Mouse (Mus musculus): ENCODE data around the gene Uap1l1.
"Not testable (repeated sequence)": the region's sequence is repeated elsewhere in the genome, so short reads cannot be mapped to it uniquely, and the experiment has no call there.

Gene Uap1l1

DNA sequence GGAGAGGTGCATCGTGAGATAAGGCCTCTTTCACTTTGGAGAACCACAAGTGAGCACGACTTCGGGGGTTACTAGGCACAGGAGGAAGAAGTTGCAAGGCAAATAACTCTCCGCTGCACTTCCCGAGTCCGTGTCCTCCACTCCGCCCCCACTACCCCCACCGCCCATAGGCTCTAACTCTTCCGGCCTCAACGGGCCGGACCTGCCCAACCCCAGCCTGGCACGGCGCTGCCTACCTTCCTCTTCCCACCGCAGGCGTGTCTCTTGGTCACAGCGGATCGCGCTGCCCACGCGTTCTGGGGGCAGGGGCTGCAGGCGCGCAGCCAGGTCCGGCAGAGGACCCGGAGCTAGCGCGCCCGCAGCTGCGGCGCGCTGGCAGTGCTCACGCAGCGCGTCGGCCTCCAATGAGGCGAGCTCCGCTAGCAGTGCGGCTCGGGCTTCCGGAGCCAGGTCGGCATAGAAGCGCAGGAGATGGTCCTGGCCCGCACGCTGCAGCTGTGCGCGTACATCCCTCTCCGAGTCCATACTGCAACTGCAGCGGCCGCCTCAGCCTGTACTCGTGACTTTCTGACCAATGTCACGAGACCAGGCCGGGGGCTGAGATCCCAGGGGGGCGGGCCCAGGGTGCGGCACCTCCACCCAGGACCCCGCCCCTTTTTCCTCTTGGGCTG, at the start of gene Uap1l1:
Gene Uap1l1 (minus strand): TSS at position 592 of the 671 bp plus-strand sequence.
- DNase-seq (ENCODE audit: low spot score in 2 of 2): peak; percentile 78 to 81

- DNase-seq (ENCODE audit: low spot score in 2 of 2): not testable (repeated sequence)
These were observed 48.0 kb upstream of the Uap1l1 start for GRCm38 (mm10) chr2:25413436-25413835.

- DNase-seq (ENCODE audit: low spot score in 2 of 2): no peak
These were observed 43.4 kb upstream of the Uap1l1 start for GRCm38 (mm10) chr2:25408908-25409307.

GRCm38 (mm10) chr2:25403994-25404393, 38.5 kb upstream of the Uap1l1 start:
- no peak for DNase-seq (ENCODE audit: low spot score in 2 of 2)

DNA sequence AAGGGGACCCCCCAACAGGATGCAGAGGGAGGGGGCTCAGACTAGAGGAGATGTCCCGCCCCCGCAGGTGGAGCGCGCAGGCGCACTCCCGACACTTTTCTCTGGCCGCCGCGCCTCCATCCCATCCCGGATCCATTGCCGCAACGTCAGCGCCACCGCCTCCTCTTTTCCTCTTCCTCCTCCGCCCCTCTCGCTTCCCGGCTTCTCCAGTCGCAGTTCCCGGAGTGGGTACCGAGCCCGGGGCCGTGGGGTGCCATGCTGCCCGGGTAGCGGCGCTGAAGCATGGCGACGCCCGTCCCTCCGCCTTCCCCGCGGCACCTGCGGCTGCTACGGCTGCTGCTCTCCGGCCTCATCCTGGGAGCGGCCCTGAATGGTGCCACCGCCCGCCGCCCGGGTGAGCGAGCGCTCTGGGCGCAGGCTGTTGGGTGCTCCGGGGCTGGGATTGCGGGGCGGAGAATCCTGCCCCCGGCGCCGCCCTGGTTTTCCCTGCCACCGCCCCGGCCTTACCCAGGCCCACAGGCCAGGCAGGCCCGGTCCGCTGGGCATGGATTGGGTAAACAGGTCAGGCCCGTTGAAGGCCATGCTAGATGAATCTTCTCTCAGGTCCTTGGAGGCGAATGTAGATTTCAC, 37.6 kb upstream of the Uap1l1 start:
- peak in 1 of 2 experiments; percentile 16 for DNase-seq (ENCODE audit: low spot score in 2 of 2)

DNA sequence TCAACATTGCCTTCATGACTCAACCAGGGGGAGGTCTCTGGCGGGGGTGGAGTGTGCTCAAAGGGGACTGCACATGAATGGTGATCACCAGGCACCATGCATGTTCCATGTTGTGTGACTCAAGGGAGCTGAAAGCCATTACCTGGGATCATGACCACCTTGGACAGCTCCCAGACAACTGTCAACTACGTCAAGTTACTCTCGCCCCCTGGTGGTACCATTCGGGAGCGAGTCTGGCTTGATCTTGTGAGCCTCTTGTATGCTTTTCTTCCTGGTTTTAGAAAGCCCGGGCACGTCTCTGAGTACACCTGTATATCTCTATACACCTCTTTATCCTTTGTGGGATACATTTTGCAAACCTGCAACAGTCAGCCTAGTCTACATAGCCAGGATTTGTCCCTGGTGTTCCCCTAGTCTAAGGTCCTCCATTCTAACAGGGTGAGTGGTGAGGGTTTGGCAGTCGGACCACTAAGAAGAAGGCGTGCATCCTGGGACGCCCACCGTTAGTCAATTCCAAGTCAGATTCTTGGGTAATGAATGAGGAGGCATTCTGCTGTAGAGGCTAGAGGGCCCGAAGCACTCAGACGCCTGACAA, 37.0 kb upstream of the Uap1l1 start:
- DNase-seq (ENCODE audit: low spot score in 2 of 2): peak; percentile 63 to 76

DNA sequence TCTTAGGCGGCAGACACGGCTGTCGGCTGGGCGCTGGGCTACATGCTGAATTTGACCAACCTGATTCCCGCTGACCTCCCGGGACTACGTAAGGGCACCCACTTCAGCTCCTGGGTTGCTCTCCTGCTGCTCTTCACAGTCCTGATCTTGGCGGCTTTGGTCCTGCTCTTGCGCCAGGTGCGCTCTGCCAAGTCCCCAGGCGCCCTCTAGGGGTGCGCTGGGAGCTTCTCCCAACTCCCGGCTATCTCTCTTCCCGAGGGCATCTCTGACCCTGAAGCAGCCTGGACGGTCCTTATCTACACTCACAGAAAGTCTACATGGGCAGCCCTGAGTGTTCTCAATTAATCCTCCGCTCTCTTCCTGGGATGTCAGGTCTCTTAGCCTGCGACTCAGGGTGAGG, 35.3 kb upstream of the Uap1l1 start:
- no peak for DNase-seq (ENCODE audit: low spot score in 2 of 2)

- no peak for DNase-seq (ENCODE audit: low spot score in 2 of 2)
These were observed 34.8 kb upstream of the Uap1l1 start for GRCm38 (mm10) chr2:25400291-25400690.

- no peak for DNase-seq (ENCODE audit: low spot score in 2 of 2)
These were observed 33.6 kb upstream of the Uap1l1 start, which contains the start of gene Npdc1 for GRCm38 (mm10) chr2:25399051-25399450. TSS of gene Npdc1 (plus strand) at chr2:25399351.

DNA sequence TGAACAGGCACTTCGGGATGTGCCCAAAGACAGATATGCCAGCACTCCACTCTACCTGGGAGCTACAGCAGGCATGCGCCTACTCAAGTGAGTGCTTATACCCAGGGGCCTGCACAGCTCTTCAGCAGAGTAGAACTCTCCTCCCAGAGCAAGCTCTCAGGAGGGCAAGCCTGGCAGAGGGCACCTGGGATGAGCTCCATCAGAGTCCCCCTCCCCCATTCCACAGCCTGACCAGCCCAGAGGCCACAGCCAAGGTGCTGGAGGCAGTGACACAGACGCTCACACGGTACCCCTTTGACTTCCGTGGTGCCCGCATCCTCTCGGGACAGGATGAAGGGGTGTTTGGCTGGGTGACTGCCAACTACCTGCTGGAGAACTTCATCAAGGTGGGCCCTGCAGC, 32.6 kb upstream of the Uap1l1 start:
- DNase-seq (ENCODE audit: low spot score in 2 of 2): no peak

DNA sequence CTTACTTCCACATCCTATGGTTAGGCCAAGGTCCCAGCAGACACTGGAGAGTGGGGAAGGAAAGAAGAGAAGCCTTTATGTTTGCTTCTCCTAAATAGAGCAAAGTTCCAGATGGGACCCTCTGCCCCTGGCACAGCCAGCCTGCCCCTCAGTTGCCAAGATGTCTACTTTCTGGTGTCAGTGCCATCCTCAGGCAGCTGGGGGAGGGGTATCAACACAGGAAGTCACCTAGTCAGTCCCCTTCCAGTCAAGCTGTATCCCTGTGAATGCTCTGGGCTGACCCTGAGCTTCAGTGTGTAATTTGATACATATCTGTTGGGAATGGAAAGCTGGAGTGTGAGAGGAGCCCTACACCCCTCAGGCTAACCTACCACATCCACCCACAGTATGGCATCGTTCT, 31.5 kb upstream of the Uap1l1 start:
- DNase-seq (ENCODE audit: low spot score in 2 of 2): no peak

DNA sequence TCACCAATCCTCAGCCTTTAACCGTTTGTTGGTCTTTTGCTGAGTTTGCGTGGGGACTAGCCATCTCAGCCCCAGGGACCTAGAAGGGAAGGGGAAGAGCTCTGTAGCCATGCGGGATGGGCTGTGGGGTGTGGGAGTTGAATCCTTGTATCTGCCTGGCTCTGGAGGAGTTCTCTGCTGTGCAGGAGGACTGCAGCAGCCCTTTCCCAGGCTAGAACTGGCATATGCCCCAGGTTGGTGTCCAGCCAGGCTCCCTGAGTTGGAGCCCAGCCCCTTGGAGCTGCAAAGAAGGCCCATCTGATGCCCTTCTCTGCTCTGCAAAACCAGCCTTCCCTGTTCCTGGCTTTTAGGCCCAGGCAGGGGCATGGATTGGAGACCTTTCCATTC, 31.1 kb upstream of the Uap1l1 start:
- DNase-seq (ENCODE audit: low spot score in 2 of 2): no peak

DNA sequence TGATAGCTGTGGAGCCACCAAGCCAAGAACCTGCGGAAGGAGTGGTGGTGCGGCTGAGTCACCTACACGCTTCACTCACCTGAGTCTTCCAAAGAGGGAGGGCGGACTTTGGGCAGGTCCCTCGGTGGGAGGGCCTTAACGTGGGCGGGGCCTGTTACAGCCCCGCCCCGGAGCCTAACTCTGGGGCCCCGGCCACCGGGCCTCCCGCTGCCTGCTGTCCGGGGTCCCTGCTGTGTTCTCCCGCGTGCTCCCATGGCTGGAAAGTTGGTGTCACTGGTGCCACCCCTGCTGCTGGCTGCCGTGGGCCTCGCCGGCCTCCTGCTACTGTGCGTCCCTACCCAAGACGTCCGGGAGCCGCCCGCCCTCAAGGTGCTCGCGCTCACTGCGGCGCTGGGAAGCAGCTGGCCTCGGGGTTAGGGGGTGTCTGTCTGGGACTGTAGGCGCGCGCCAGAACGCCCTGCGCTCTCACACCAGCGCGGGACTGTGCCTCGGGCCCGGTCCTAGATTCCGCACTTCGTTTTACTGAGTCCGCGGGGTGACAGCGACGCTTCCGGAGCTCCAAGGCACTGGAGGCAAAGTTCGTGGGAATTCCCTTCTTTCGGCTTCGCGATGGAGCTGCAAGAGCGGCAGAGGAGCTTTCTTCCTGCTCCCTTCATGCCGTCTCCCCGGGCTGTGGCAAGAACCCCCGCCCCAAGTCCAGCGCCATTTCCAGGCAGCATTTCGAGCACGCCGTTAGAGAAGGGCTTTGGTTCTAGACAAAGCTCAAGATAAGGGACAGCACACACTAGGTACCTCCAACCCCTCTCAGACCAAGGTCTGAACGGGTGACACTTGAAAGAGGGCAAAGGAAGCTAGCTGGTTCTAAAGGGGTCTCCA, 30.5 kb upstream of the Uap1l1 start, which contains the start of gene Entpd2:
Gene Entpd2 (plus strand): TSS at position 154 of the 876 bp plus-strand sequence.
- no peak for DNase-seq (ENCODE audit: low spot score in 2 of 2)

- DNase-seq (ENCODE audit: low spot score in 2 of 2): no peak
These were observed 29.1 kb upstream of the Uap1l1 start for GRCm38 (mm10) chr2:25394281-25395221.

GRCm38 (mm10) chr2:25391266-25391665, 25.8 kb upstream of the Uap1l1 start:
- DNase-seq (ENCODE audit: low spot score in 2 of 2): no peak

DNA sequence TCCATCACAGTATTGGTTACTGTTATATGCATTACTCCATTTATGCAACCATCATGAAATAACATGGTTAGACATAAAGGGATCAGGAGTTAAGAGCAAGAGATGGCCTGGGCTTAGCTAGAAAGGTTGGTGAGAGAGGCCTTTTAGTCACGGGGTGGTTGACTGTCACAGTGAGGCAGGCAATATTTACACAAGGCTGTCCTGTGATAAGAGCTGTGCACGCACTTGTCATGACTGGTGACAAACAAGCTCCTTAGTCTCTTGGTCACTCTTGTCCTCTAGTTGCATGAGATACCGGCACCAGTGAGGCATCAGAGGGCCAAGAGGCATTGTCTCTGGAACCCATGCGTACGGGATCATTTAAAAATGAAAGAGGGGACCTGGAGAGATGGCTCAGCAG, 19.0 kb upstream of the Uap1l1 start:
- no peak for DNase-seq (ENCODE audit: low spot score in 2 of 2)

- DNase-seq (ENCODE audit: low spot score in 2 of 2): peak in 1 of 2 experiments; percentile 22
These were observed 11.1 kb upstream of the Uap1l1 start for GRCm38 (mm10) chr2:25376589-25376988.

DNA sequence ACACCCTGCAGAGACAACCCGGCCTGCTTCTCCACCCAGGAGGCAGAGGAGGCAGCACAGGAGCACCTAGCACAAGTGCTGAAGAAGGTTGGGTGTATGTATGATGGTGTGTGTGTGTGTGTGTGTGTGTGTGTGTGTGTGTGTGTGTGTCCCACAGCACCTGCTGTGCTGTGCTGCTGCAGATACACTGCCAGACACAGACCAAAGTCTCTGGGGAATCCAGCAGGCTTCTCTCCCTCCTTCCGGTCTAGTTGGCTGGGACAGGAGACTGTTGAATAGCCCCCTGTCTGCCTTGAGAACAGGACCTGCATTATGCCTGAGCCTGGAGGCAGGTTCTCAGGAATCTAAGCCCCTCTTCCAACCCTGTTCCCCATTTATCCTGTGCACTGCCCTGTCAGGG, 7.9 kb upstream of the Uap1l1 start:
- no peak for DNase-seq (ENCODE audit: low spot score in 2 of 2)

DNA sequence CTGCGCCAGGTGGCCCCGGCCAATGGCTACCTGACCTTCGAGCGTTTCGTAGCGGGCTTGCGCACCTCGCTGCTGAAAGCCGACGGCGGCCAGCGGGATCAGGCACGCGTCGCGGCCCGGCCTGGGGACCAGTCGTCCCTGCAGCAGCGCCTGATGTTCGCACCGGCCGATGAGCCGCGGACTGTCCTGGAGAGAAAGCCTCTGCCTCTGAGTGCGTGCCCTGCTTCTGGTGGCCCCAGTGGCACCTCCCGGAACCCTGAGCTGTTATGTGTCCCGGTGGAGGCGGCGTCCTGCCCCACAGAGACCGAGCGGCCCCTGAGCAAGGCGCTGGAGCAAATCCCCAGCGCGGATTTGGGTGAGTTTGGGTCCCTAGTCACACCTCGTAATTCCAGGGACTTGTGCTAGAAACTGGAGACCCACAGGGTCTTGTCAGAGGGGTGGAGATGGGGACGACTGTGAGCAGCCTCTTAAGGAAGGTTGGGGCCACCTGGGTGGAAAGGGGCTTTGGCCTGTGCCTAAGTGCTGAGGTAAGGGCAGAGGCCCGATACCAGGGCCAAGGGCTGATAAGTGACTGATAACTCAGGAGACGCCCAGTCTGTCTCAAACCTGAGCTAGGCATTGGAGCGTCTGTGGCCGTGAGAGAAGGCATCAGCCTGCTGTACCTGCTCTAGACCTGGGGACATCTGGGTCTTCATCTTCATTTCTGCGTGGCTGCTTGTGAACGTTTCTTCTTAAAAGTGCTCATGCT, 7.3 kb upstream of the Uap1l1 start:
- no peak for DNase-seq (ENCODE audit: low spot score in 2 of 2)
